Mouse (Mus musculus): ENCODE results near the gene Gm28047.

GRCm38 (mm10) chr15:102563681-102564080, 61.2 kb downstream of the Gm28047 start:
- no peak for TF ChIP-seq TAL1 (IDR thresholded peaks at IDR 0.05; ENCODE audit: low read length)
- no peak for TF ChIP-seq GATA1 (IDR thresholded peaks at IDR 0.05; ENCODE audit: low read length)

Data from erythroblast, embryonic 14.5 days (primary cell).